Mouse (Mus musculus): ENCODE results near the gene Tpte.
"Not testable (repeated sequence)": the region's sequence is repeated elsewhere in the genome, so short reads cannot be mapped to it uniquely, and the experiment has no call there.

GRCm38 (mm10) chr8:22304045-22304444 lies 20.8 kb downstream of the Tpte start:
- not testable (repeated sequence) for TF ChIP-seq CTCF (IDR thresholded peaks at IDR 0.05; ENCODE audit: control insufficient read depth, insufficient read depth, insufficient replicate concordance, low read depth, low read length); POLR2A (IDR thresholded peaks at IDR 0.05; ENCODE audit: control insufficient read depth, low read depth, low read length)
